Mouse (Mus musculus) layer of hippocampus, adult 2 months (tissue): ENCODE measurements around the gene Mrrf. TPM values are rescaled to one million over a fixed set of nuclear protein-coding genes. Genes with fewer than 3 reads are reported as not detected.
A peak's percentile ranks its signal among the peaks of the same experiment; 100 is the strongest.

Experiments
- DNase-seq, 2 experiments: peaks; one replicate each; pipeline ENCODE4 v3.0.0; 2022; ENCODE audit warnings: low spot score in 2 of 2
- H3K27ac ChIP-seq: fragments of 200-600 bp; 2 replicates; pipeline ENCODE4 v1.8.1; 2022
- H3K4me3 ChIP-seq: fragments of 200-600 bp; 2 replicates; pipeline ENCODE4 v1.8.1; 2022; ENCODE audit warnings: mild to moderate bottlenecking
- CTCF ChIP-seq: fragments of 200-600 bp; conservative IDR thresholded peaks from 2 replicates; pipeline ENCODE4 v1.8.1; 2022; ENCODE audit warnings: antibody characterized with exemption, mild to moderate bottlenecking, moderate library complexity
- long read RNA-seq, 2 experiments: library from polyadenylated mRNA; stranded (forward); transcript quantifications; one replicate each; pipeline ENCODE4 v2.0.0; 2021; ENCODE audit warnings: borderline mapping rate in 2 of 2
- total RNA-seq, 2 experiments: library from RNA; stranded (reverse); gene quantifications; 2 replicates each; pipeline ENCODE4 v1.2.3; 2021

Mrrf gene
- 10 to 100 TPM; 13.8 to 18.6 TPM for total RNA-seq
- long read RNA-seq, experiment 1, transcript Mrrf-201 (7 exons, 2,623 nt) = major isoform, 5 of 8 reads
- long read RNA-seq, experiment 1, partial matches to known transcripts = 3 of 8 reads
- long read RNA-seq, experiment 1, other reads (novel, unspliced or antisense) = 0 of 8 reads
- long read RNA-seq, experiment 2, transcript Mrrf-201 (7 exons, 2,623 nt) = major isoform, 11 of 13 reads
- long read RNA-seq, experiment 2, partial matches to known transcripts = 0 of 13 reads
- long read RNA-seq, experiment 2, other reads (novel, unspliced or antisense) = 1 of 13 reads

GRCm38 (mm10) chr2:36136300-36136941 lies at the start of gene Mrrf, which contains the start of gene Rbm18:
Gene Mrrf, plus strand, starts transcription at chr2:36136389.
Gene Rbm18, minus strand, starts transcription at chr2:36136773.
- no peak for TF ChIP-seq CTCF
- H3K4me3 ChIP-seq = peak within 1 kb of the TSS; percentile 67

GRCm38 (mm10) chr2:36089190-36089589 lies 47.0 kb upstream of the Mrrf start:
- no peak for TF ChIP-seq CTCF
- no peak for DNase-seq
- Histone ChIP-seq H3K4me3 (no peak overlapping the region), H3K27ac (no peak overlapping the region)

More at GRCm38 (mm10) chr2:36136300-36136941, at the start of gene Mrrf, which contains the start of gene Rbm18:
- H3K27ac ChIP-seq = peak within 1 kb of the TSS; percentile 95
- DNase-seq = peak; percentile 87 to 93

GRCm38 (mm10) chr2:36090853-36091741 lies 45.1 kb upstream of the Mrrf start:
- H3K4me3 ChIP-seq = peak overlapping the region; percentile 31; the same call in 1 of the 2 replicates

DNA sequence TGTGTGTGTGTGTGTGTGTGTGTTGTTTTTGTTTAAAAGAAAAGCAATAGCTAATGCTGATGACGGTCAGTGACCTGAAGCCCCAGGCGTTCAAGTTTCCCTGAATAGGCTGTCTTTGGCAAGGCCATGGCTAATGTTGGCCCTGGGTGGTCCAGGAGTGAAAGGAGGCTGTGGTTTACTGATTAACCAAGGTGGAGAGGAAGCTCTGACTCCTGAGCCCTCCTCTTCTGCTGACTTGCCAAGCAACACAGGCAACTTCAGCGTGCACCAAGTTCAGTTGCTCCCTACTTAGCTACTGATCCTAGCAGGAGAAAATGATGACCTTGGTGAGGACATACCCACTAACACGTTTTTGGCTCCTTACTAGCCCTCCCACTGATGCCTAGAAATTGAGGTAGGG lies 43.4 kb upstream of the Mrrf start:
- no peak for DNase-seq

More at GRCm38 (mm10) chr2:36090853-36091741, 45.1 kb upstream of the Mrrf start:
- H3K27ac ChIP-seq = no peak overlapping the region
- no peak for DNase-seq
- TF ChIP-seq CTCF = no peak

GRCm38 (mm10) chr2:36093301-36093700 lies 42.9 kb upstream of the Mrrf start:
- no peak overlapping the region for H3K4me3 ChIP-seq
- no peak overlapping the region for H3K27ac ChIP-seq
- TF ChIP-seq CTCF = no peak
- DNase-seq = no peak

More for the DNA sequence above, 43.4 kb upstream of the Mrrf start:
- Histone ChIP-seq H3K4me3 (no peak overlapping the region), H3K27ac (no peak overlapping the region)
- TF ChIP-seq CTCF = no peak

GRCm38 (mm10) chr2:36093914-36094475 lies 42.2 kb upstream of the Mrrf start:
- TF ChIP-seq CTCF = no peak
- no peak for DNase-seq
- Histone ChIP-seq H3K4me3 (no peak overlapping the region), H3K27ac (no peak overlapping the region)

- no peak for TF ChIP-seq CTCF
- H3K4me3 ChIP-seq = no peak overlapping the region
- no peak for DNase-seq
- H3K27ac ChIP-seq = no peak overlapping the region
These were observed 38.9 kb upstream of the Mrrf start for GRCm38 (mm10) chr2:36097129-36097815.

DNA sequence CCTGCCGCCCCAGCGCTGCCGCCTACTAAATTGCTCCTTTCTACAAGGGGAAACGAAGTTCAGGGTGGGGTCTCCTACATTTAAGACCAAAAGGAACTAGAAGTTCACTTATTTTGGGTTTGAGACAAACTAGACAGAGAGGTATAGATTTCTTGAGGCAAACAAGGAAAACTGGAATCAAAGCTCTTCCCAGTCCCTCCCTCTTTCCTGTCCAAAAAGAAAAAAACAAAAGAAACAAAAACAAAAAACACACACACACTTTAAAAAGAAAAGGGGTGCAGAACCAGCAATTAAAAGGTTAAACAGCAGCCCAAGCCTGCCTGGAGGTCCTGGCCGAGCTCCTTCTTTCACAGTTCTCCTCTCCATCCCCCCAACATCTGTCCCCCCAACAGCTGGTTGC lies 38.2 kb upstream of the Mrrf start:
- no peak overlapping the region for H3K27ac ChIP-seq
- no peak overlapping the region for H3K4me3 ChIP-seq
- no peak for DNase-seq
- TF ChIP-seq CTCF = no peak

DNA sequence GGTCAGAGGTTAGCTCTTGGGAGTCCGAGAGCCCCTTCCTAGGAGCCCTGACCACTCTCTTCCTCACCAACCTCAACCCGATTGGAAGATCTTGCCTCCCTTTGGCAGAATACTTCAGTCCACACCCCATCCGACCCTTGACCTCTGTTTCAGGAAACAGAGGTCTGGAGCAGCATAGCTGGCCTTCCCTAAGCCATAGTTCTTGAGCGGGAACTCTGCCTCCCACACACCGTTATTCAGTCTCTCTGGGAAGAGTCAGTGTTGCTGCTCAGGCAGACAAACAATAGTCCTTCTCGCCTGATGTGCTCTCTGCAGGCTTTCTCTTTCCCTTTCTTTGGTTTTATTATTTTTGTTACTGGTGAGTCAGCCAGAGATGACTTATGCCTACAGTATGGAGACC lies 36.5 kb upstream of the Mrrf start:
- H3K27ac ChIP-seq = no peak overlapping the region
- no peak for TF ChIP-seq CTCF
- H3K4me3 ChIP-seq = no peak overlapping the region
- DNase-seq = no peak

DNA sequence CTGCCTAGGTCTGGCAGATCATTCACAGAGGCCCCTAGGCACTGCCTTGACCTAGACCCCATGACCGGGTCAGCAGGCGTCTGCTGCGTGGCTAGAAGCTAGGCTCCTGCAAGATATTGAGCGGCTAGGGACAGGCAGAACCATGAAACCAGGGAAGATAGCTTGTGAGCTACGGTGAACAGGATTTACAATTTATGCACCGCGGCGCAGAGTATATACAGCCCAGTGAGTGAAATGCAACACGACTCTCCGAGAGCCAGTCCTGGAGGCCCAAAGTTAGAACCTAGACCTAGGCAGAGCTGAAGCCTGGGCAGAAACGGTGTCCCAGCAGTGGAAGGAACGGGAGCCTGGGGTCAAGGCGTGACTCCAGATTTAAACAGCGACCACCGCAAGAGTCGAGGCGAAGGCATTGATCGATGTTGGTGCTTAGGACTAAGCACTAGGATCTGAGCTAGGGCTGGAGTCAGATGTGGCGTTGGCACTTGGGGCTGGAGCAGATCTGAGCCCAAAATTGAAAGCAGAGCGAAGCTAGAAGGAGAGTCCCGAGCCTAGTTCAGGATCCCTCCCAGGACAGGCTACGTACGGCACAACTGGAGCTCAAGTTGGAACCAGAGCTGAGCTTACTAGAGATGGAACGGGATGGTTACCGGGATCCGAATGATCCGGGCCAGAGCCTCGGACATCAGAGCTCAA lies 34.2 kb upstream of the Mrrf start:
- DNase-seq = no peak
- TF ChIP-seq CTCF = no peak
- Histone ChIP-seq H3K4me3 (no peak overlapping the region; the same call in 1 of the 2 replicates), H3K27ac (no peak overlapping the region)

DNA sequence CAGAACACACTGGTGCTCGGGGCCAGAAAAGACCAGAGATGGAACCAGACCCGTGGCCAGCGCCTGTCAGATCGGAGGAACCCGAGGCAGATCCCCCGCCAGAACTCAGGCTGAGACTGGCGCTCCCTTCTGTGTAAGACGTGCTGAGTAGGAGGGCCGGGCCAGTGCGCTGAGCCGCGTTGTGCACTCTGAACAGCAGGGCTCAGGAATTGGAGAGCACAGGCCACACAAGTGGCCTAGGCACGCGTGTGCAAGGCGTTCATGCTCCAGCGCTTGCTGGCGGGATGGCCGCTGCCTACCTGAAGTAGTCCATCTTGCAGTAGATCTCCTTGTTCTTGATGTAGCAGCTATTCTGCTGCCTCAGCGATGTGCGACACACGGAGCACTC lies 33.6 kb upstream of the Mrrf start:
- no peak overlapping the region; the same call in 1 of the 2 replicates for H3K4me3 ChIP-seq
- no peak for TF ChIP-seq CTCF
- no peak overlapping the region for H3K27ac ChIP-seq
- DNase-seq = no peak

GRCm38 (mm10) chr2:36103069-36103554 lies 33.1 kb upstream of the Mrrf start:
- TF ChIP-seq CTCF = no peak
- H3K4me3 ChIP-seq = peak overlapping the region; percentile 19
- no peak overlapping the region for H3K27ac ChIP-seq
- no peak for DNase-seq
